Mouse (Mus musculus): Measurements from ENCODE around the gene Rpl35a.
"Not testable (repeated sequence)": the region's sequence is repeated elsewhere in the genome, so short reads cannot be mapped to it uniquely, and the experiment has no call there.

The Rpl35a gene

GRCm38 (mm10) chr16:33055655-33056054, 598 bp upstream of the Rpl35a start:
- no peak for DNase-seq (ENCODE audit: low read depth, low spot score)

- DNase-seq (ENCODE audit: low read depth, low spot score), result peak; percentile 68
Observed at GRCm38 (mm10) chr16:33056786-33057185, 533 bp downstream of the Rpl35a start.

- DNase-seq (ENCODE audit: low read depth, low spot score), result peak; percentile 60
Observed at GRCm38 (mm10) chr16:33058033-33058432, 1.8 kb downstream of the Rpl35a start.

- not testable (repeated sequence) for DNase-seq (ENCODE audit: low read depth, low spot score)
Observed at GRCm38 (mm10) chr16:33058656-33059055, 2.4 kb downstream of the Rpl35a start.

- DNase-seq (ENCODE audit: low read depth, low spot score), result peak; percentile 21
Observed at GRCm38 (mm10) chr16:33059471-33059870, 3.2 kb downstream of the Rpl35a start.

GRCm38 (mm10) chr16:33060926-33061325, 4.7 kb downstream of the Rpl35a start:
- DNase-seq (ENCODE audit: low read depth, low spot score), result peak; percentile 50

GRCm38 (mm10) chr16:33061400-33061799, 5.1 kb downstream of the Rpl35a start:
- peak; percentile 64 for DNase-seq (ENCODE audit: low read depth, low spot score)

GRCm38 (mm10) chr16:33062024-33062681, 5.9 kb downstream of the Rpl35a start, which contains the start of gene Lmln:
Lmln (plus strand) TSS chr16:33062521.
- DNase-seq (ENCODE audit: low read depth, low spot score), result peak; percentile 88

- DNase-seq (ENCODE audit: low read depth, low spot score), result no peak
Observed at GRCm38 (mm10) chr16:33062682-33063131, 6.5 kb downstream of the Rpl35a start.

GRCm38 (mm10) chr16:33063267-33063666, 7.0 kb downstream of the Rpl35a start:
- DNase-seq (ENCODE audit: low read depth, low spot score), result peak; percentile 27

- no peak for DNase-seq (ENCODE audit: low read depth, low spot score)
Observed at GRCm38 (mm10) chr16:33064636-33065035, 8.4 kb downstream of the Rpl35a start.

GRCm38 (mm10) chr16:33070928-33071327, 14.7 kb downstream of the Rpl35a start:
- peak; percentile 62 for DNase-seq (ENCODE audit: low read depth, low spot score)

- DNase-seq (ENCODE audit: low read depth, low spot score), result no peak
Observed at GRCm38 (mm10) chr16:33072871-33073557, 16.8 kb downstream of the Rpl35a start.

GRCm38 (mm10) chr16:33074967-33075366, 18.7 kb downstream of the Rpl35a start:
- no peak for DNase-seq (ENCODE audit: low read depth, low spot score)

- DNase-seq (ENCODE audit: low read depth, low spot score), result no peak
Observed at GRCm38 (mm10) chr16:33076078-33076477, 19.8 kb downstream of the Rpl35a start.

- DNase-seq (ENCODE audit: low read depth, low spot score), result no peak
Observed at GRCm38 (mm10) chr16:33077069-33077627, 20.9 kb downstream of the Rpl35a start.

GRCm38 (mm10) chr16:33080063-33080462, 23.8 kb downstream of the Rpl35a start:
- DNase-seq (ENCODE audit: low read depth, low spot score), result no peak

- no peak for DNase-seq (ENCODE audit: low read depth, low spot score)
Observed at GRCm38 (mm10) chr16:33082951-33083350, 26.7 kb downstream of the Rpl35a start.

- DNase-seq (ENCODE audit: low read depth, low spot score), result no peak
Observed at GRCm38 (mm10) chr16:33083996-33084395, 27.7 kb downstream of the Rpl35a start.

GRCm38 (mm10) chr16:33085666-33086065, 29.4 kb downstream of the Rpl35a start:
- DNase-seq (ENCODE audit: low read depth, low spot score), result no peak
